Mouse (Mus musculus) layer of hippocampus, adult 9-10 months (tissue): ENCODE data around the gene Tmem274.
A peak's percentile ranks its signal among the peaks of the same experiment; 100 is the strongest.
"Not testable (repeated sequence)": the region's sequence is repeated elsewhere in the genome, so short reads cannot be mapped to it uniquely, and the experiment has no call there.

ENCODE experiments used
- DNase-seq: peaks from one replicate; pipeline ENCODE4 v3.0.0; 2022; ENCODE audit warnings: low spot score

Tmem274 gene

GRCm38 (mm10) chr4:149477078-149477477 is at the start of gene Tmem274:
Tmem274 (plus strand) TSS chr4:149477378.
- no peak for DNase-seq

GRCm38 (mm10) chr4:149429592-149429991 is 47.6 kb upstream of the Tmem274 start:
- DNase-seq: no peak

- not testable (repeated sequence) for DNase-seq
Measured at GRCm38 (mm10) chr4:149431887-149432286, 45.3 kb upstream of the Tmem274 start.

GRCm38 (mm10) chr4:149440576-149440975 is 36.6 kb upstream of the Tmem274 start:
- DNase-seq: no peak

GRCm38 (mm10) chr4:149442436-149442835 is 34.7 kb upstream of the Tmem274 start:
- DNase-seq: no peak

GRCm38 (mm10) chr4:149444465-149444864 is 32.7 kb upstream of the Tmem274 start:
- no peak for DNase-seq

GRCm38 (mm10) chr4:149444964-149445701 is 32.0 kb upstream of the Tmem274 start:
- peak; percentile 62 for DNase-seq

GRCm38 (mm10) chr4:149445868-149446267 is 31.3 kb upstream of the Tmem274 start:
- DNase-seq: no peak

- no peak for DNase-seq
Measured at GRCm38 (mm10) chr4:149446309-149446708, 30.9 kb upstream of the Tmem274 start.

GRCm38 (mm10) chr4:149450636-149451035 is 26.5 kb upstream of the Tmem274 start:
- no peak for DNase-seq

- no peak for DNase-seq
Measured at GRCm38 (mm10) chr4:149453656-149454055, 23.5 kb upstream of the Tmem274 start.

GRCm38 (mm10) chr4:149454263-149454662 is 22.9 kb upstream of the Tmem274 start:
- DNase-seq: no peak

GRCm38 (mm10) chr4:149454879-149455278 is 22.3 kb upstream of the Tmem274 start, which contains the start of gene Rbp7:
Rbp7 (minus strand) TSS chr4:149454978.
- DNase-seq: no peak

- not testable (repeated sequence) for DNase-seq
Measured at GRCm38 (mm10) chr4:149457163-149457562, 20.0 kb upstream of the Tmem274 start.

- DNase-seq: no peak
Measured at GRCm38 (mm10) chr4:149457831-149458430, 19.2 kb upstream of the Tmem274 start.

GRCm38 (mm10) chr4:149458526-149458925 is 18.7 kb upstream of the Tmem274 start:
- DNase-seq: no peak

- no peak for DNase-seq
Measured at GRCm38 (mm10) chr4:149459425-149459824, 17.8 kb upstream of the Tmem274 start.

- DNase-seq: not testable (repeated sequence)
Measured at GRCm38 (mm10) chr4:149460475-149460874, 16.7 kb upstream of the Tmem274 start.

- no peak for DNase-seq
Measured at GRCm38 (mm10) chr4:149461579-149462304, 15.4 kb upstream of the Tmem274 start.

GRCm38 (mm10) chr4:149462305-149462971 is 14.7 kb upstream of the Tmem274 start:
- DNase-seq: no peak

GRCm38 (mm10) chr4:149463435-149463950 is 13.7 kb upstream of the Tmem274 start:
- no peak for DNase-seq

GRCm38 (mm10) chr4:149469557-149469956 is 7.6 kb upstream of the Tmem274 start:
- no peak for DNase-seq
